ENCODE assay signal across 8 mouse cellular contexts in genomic region chr11:90390817-90391173, GRCm38 (mm10). TPM values are rescaled to one million over a fixed set of nuclear protein-coding genes. Genes with fewer than 3 reads are reported as not detected.
DNase-seq lines count a peak whose midpoint lies in the region; ATAC-seq and TF ChIP-seq lines count a peak whose summit lies in the region.

Gene Hlf, minus strand, starts transcription at chr11:90390895.

- H3K4me1 ChIP-seq in forebrain, embryonic 15.5 days = peaks cover 25% of the 10 kb centered on the region
- H3K4me1 ChIP-seq in liver, embryonic 16.5 days (ENCODE audit: control insufficient read depth, low read depth, low read length) = peaks cover 7% of the 10 kb centered on the region
- H3K4me1 ChIP-seq in neural tube, embryonic 12.5 days = peaks cover 14% of the 10 kb centered on the region
- H3K4me1 ChIP-seq in stomach, postnatal 0 days (replicated peaks; ENCODE audit: control insufficient read depth, insufficient read depth) = no peaks in the 10 kb centered on the region

- H3K4me3 ChIP-seq in forebrain, embryonic 15.5 days = peak within 1 kb of the TSS; percentile 58
- H3K4me3 ChIP-seq in liver, embryonic 16.5 days (ENCODE audit: low read depth, low read length) = peak within 1 kb of the TSS; percentile 56
- peak within 1 kb of the TSS; percentile 42 for H3K4me3 ChIP-seq in neural tube, embryonic 12.5 days
- H3K4me3 ChIP-seq in stomach, postnatal 0 days (ENCODE audit: low read depth, low read length) = peak within 1 kb of the TSS; percentile 52

- peak within 1 kb of the TSS; percentile 52 for H3K9ac ChIP-seq in forebrain, embryonic 15.5 days (replicated peaks)
- 0 out of 2 replicates have a peak within 1 kb of the TSS, but pooled peaks have one; percentile 17 for H3K9ac ChIP-seq in liver, embryonic 16.5 days (ENCODE audit: low read depth, low read length)
- H3K9ac ChIP-seq in neural tube, embryonic 12.5 days = peak within 1 kb of the TSS; percentile 38
- peak within 1 kb of the TSS; percentile 58 for H3K9ac ChIP-seq in stomach, postnatal 0 days (ENCODE audit: low read length)

- TF ChIP-seq CTCF in stomach, postnatal 0 days (IDR thresholded peaks at IDR 0.05; ENCODE audit: low read depth) = peak; percentile 28

- under 1% methylated on average over 37 of the region's 40 CpGs for WGBS in forebrain, embryonic 15.5 days
- WGBS in large intestine, adult 2 months = under 1% methylated on average over 40 of the region's 40 CpGs
- 1% methylated on average over 40 of the region's 40 CpGs for WGBS in liver, embryonic 16.5 days (ENCODE audit: insufficient replicate concordance)
- 1% methylated on average over 31 of the region's 40 CpGs for WGBS in neural tube, embryonic 12.5 days
- 1% methylated on average over 26 of the region's 40 CpGs for WGBS in stomach, postnatal 0 days

- H3K9me3 ChIP-seq in forebrain, embryonic 15.5 days = no peaks in the 10 kb centered on the region
- no peaks in the 10 kb centered on the region for H3K9me3 ChIP-seq in liver, embryonic 16.5 days (replicated peaks; ENCODE audit: control insufficient read depth, low read length)
- no peaks in the 10 kb centered on the region for H3K9me3 ChIP-seq in neural tube, embryonic 12.5 days
- no peaks in the 10 kb centered on the region for H3K9me3 ChIP-seq in stomach, postnatal 0 days (ENCODE audit: control insufficient read depth, low read length)

- peak within 1 kb of the TSS; percentile 96 for H3K4me2 ChIP-seq in forebrain, embryonic 15.5 days (replicated peaks)
- H3K4me2 ChIP-seq in liver, embryonic 16.5 days (ENCODE audit: low read depth, low read length) = peak within 1 kb of the TSS; percentile 81
- H3K4me2 ChIP-seq in neural tube, embryonic 12.5 days (replicated peaks) = peak within 1 kb of the TSS; percentile 87
- peak within 1 kb of the TSS; percentile 82 for H3K4me2 ChIP-seq in stomach, postnatal 0 days (replicated peaks; ENCODE audit: low read depth)

- intact Hi-C loops in heart, postnatal 14 days (cut with DNase I) = loop anchor here (5.0 kb wide), 1 partner anchor 208 kb away; no protein-coding TSS in a partner anchor

- no peak for TF ChIP-seq EP300 in stomach, postnatal 0 days (optimal IDR thresholded peaks at IDR 0.05)

- H3K27me3 ChIP-seq in forebrain, embryonic 15.5 days = peaks cover 21% of the 10 kb centered on the region
- peaks cover 37% of the 10 kb centered on the region for H3K27me3 ChIP-seq in liver, embryonic 16.5 days (ENCODE audit: control insufficient read depth, insufficient read depth, low read depth, low read length)
- peaks cover 44% of the 10 kb centered on the region for H3K27me3 ChIP-seq in neural tube, embryonic 12.5 days (replicated peaks)
- H3K27me3 ChIP-seq in stomach, postnatal 0 days (ENCODE audit: control insufficient read depth, insufficient read depth, low read length) = no peaks in the 10 kb centered on the region

- H3K36me3 ChIP-seq in forebrain, embryonic 15.5 days = no peaks in the 10 kb centered on the region
- no peaks in the 10 kb centered on the region for H3K36me3 ChIP-seq in liver, embryonic 16.5 days (ENCODE audit: control insufficient read depth, insufficient read depth)
- no peaks in the 10 kb centered on the region for H3K36me3 ChIP-seq in neural tube, embryonic 12.5 days
- no peaks in the 10 kb centered on the region for H3K36me3 ChIP-seq in stomach, postnatal 0 days (ENCODE audit: control insufficient read depth, insufficient read depth, low read length)

- ATAC-seq in forebrain, embryonic 15.5 days (replicated peaks) = peak; percentile 98
- ATAC-seq in liver, embryonic 16.5 days (ENCODE audit: low read depth) = peak; percentile 86
- ATAC-seq in neural tube, embryonic 12.5 days (ENCODE audit: low FRiP score, low read depth) = peak; percentile 93
- peak; percentile 97 for ATAC-seq in stomach, postnatal 0 days (ENCODE audit: low FRiP score, low TSS enrichment)

- DNase-seq in ES-CJ7 (ENCODE audit: low read depth, low spot score) = peak; percentile 91
- DNase-seq in cerebellum, adult 11 months = peak; percentile 94
- DNase-seq in heart, postnatal 14 days = peak; percentile 92 to 93
- peak; percentile 11 for DNase-seq in large intestine, adult 2 months (ENCODE audit: low read depth, low spot score)
- peak; percentile 87 for DNase-seq in stomach, postnatal 0 days (ENCODE audit: low spot score)

- H3K27ac ChIP-seq in forebrain, embryonic 15.5 days (replicated peaks) = no peak within 1 kb of the TSS
- no peak within 1 kb of the TSS for H3K27ac ChIP-seq in liver, embryonic 16.5 days (ENCODE audit: low read length)
- no peak within 1 kb of the TSS for H3K27ac ChIP-seq in neural tube, embryonic 12.5 days
- H3K27ac ChIP-seq in stomach, postnatal 0 days (replicated peaks) = 0 out of 2 replicates have a peak within 1 kb of the TSS, but pooled peaks have one; percentile 14

RNA-seq across cellular contexts. Expression of gene Hlf, which starts in this region (rescaled TPM):
- 4.2 TPM in 2 replicates for polyA plus RNA-seq in forebrain, embryonic 15.5 days (2015; fragmentation: Nextera tagmentation; extraction: Ambion mirVana)
- total RNA-seq in heart, postnatal 14 days (2021) = 10 to 100 TPM; 21.8 to 22.4 TPM
- 0.40 and 1.4 TPM in 2 replicates for polyA plus RNA-seq in large intestine, adult 2 months (2012; rRNA removed)
- 6.0 and 7.1 TPM in 2 replicates for polyA plus RNA-seq in liver, embryonic 16.5 days (2015; fragmentation: Nextera tagmentation; extraction: Ambion mirVana)
- polyA plus RNA-seq in neural tube, embryonic 12.5 days (2016; fragmentation: Nextera tagmentation; extraction: Ambion mirVana) = 1.8 and 2.5 TPM in 2 replicates
- 1.2 and 1.6 TPM in 2 replicates for polyA plus RNA-seq in stomach, postnatal 0 days (2015; fragmentation: Nextera tagmentation; extraction: Ambion mirVana)

Comparison
In these comparisons a context has a peak if more than half of its experiments do, and no peak if none do; other contexts are left out.
1. DNase-seq: peak in every context shown above with its lines; median percentile 94 in cerebellum, adult 11 months; 92 in heart, postnatal 14 days; 91 in ES-CJ7; 87 in stomach, postnatal 0 days; 11 in large intestine, adult 2 months.